Mouse (Mus musculus) heart, adult 2 months (tissue): ENCODE data around the gene Ror1. TPM values are rescaled to one million over a fixed set of nuclear protein-coding genes. Genes with fewer than 3 reads are reported as not detected.
A peak's percentile ranks its signal among the peaks of the same experiment; 100 is the strongest.

Experiments used
- DNase-seq, 2 experiments: peaks; one replicate each; pipeline ENCODE4 v3.0.0; 2021
- H3K27ac ChIP-seq: fragments of 200-600 bp; 2 replicates; pipeline ENCODE4 v1.8.1; 2022
- H3K27me3 ChIP-seq: fragments of 200-500 bp; 2 replicates; pipeline ENCODE4 v1.6.1; 2012; ENCODE audit warnings: mild to moderate bottlenecking, low read length, inconsistent platforms, mixed read lengths; ENCODE audit not compliant: control insufficient read depth, insufficient read depth
- H3K36me3 ChIP-seq: fragments of 200-500 bp; 2 replicates; pipeline ENCODE4 v1.6.1; 2012; ENCODE audit warnings: low read length, inconsistent platforms; ENCODE audit not compliant: control insufficient read depth, insufficient read depth
- H3K4me1 ChIP-seq: fragments of 200-500 bp; 2 replicates; pipeline ENCODE4 v1.6.1; 2011; ENCODE audit warnings: low read length; ENCODE audit not compliant: control insufficient read depth, insufficient read depth
- H3K4me3 ChIP-seq: fragments of 200-600 bp; 2 replicates; pipeline ENCODE4 v1.8.1; 2022
- H3K79me2 ChIP-seq: fragments of 200-500 bp; replicated peaks from 2 replicates; pipeline ENCODE4 v1.6.1; 2012; ENCODE audit warnings: mild to moderate bottlenecking, inconsistent platforms, low read length, moderate library complexity, mixed read lengths; ENCODE audit not compliant: control insufficient read depth, insufficient read depth
- H3K9ac ChIP-seq: fragments of 200-500 bp; 2 replicates; pipeline ENCODE4 v1.6.1; 2012; ENCODE audit warnings: low read depth, mild to moderate bottlenecking, control low read depth, inconsistent platforms, low read length, mixed read lengths
- CTCF ChIP-seq: fragments of 200-600 bp; IDR thresholded peaks from 2 replicates; pipeline ENCODE4 v1.8.1; 2022; ENCODE audit warnings: antibody characterized with exemption, mild to moderate bottlenecking, moderate library complexity
- EP300 ChIP-seq: fragments of 200-500 bp; IDR thresholded peaks from 2 replicates; pipeline ENCODE4 v1.6.1; 2011; ENCODE audit warnings: low read depth, low read length, control low read depth; ENCODE audit not compliant: insufficient read depth
- POLR2A ChIP-seq: fragments of 200-500 bp; IDR thresholded peaks from 2 replicates; pipeline ENCODE4 v1.6.1; 2011; ENCODE audit warnings: mild to moderate bottlenecking, low read depth, low read length, control low read depth; ENCODE audit not compliant: insufficient read depth
- WGBS: fragments of 180-500 bp; shearing (Covaris S2); methylation state at CpG from one replicate; pipeline ENCODE4 v1.1.7; 2018; 5-methylcytosine and 5-hydroxymethylcytosine counted together
- intact Hi-C: fragments of 180-260 bp; cut with DNase I; formaldehyde crosslinking; loops from one replicate; pipeline ENCODE4 v1.15.1; 2025
- polyA plus RNA-seq: library from polyadenylated mRNA; depleted of rRNA; stranded (reverse); fragments of >200 nt; gene quantifications from 2 replicates; pipeline ENCODE4 v1.2.3, GENCODE M21; 2012
- total RNA-seq, 2 experiments: library from RNA; stranded (reverse); gene quantifications; 2 replicates each; pipeline ENCODE4 v1.2.3; 2021

The Ror1 gene
- total and polyA plus RNA-seq, 3 experiments, result 2.3 to 5.0 (median 3.4) TPM

DNA sequence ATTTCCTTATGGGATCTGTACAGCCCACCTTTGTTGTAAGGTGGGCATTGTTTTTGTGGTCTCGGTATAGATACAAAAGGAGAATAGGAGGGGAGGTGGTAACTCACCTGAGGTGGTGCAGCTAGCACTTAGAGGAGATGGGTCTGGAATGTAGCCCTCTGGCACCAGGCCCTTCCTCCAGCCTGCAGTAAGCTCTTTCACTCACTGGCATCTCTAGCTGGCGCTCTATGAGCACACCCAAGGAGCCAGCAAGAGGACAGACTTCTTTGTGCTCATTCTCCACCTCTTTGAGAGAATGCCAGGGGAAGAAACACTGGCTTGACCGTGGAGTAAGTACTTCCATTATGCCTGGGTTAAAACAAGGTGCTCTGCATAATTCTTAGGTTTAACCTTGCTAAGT lies 36.7 kb downstream of the Ror1 start:
- H3K4me1 ChIP-seq, result peaks cover 6% of the 10 kb centered on the region
- intact Hi-C loops, result no loop called here
- H3K9ac ChIP-seq, result no peak overlapping the region
- no peak for TF ChIP-seq EP300
- TF ChIP-seq CTCF, result no peak
- TF ChIP-seq POLR2A, result no peak
- no peaks in the 10 kb centered on the region for H3K79me2 ChIP-seq
- WGBS, result 79% methylated on average over 3 of the region's 3 CpGs
- H3K27ac ChIP-seq, result no peak overlapping the region
- no peaks in the 10 kb centered on the region for H3K27me3 ChIP-seq
- H3K4me3 ChIP-seq, result no peak overlapping the region
- no peak for DNase-seq
- peaks cover 3% of the 10 kb centered on the region; the same call in 1 of the 2 replicates for H3K36me3 ChIP-seq

DNA sequence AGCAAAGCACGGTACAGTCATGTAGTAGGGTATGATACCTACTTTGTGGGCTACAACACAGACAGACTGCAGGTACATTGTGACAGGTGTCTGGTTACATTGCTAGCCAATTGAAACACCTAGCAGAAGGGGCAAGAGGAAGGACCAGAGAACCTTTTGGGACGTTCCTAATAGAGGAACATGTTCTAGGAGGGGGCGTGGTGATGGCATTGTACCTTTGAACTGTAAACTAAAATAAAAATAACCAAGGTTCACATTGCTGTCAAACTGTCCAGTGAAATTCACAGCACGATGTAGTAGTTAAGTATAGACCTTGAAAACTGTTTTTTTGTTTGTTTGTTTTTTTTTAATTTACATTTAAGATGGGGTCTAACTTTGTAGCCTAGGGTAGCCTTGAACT lies 40.5 kb downstream of the Ror1 start:
- DNase-seq, result no peak
- WGBS, result 65% methylated on average over 4 of the region's 4 CpGs
- Histone ChIP-seq H3K27me3 (no peaks in the 10 kb centered on the region), H3K27ac (no peak overlapping the region), H3K4me1 (peaks cover 2% of the 10 kb centered on the region; the same call in 1 of the 2 replicates), H3K79me2 (no peaks in the 10 kb centered on the region), H3K4me3 (no peak overlapping the region), H3K36me3 (no peaks in the 10 kb centered on the region; the same call in 1 of the 2 replicates), H3K9ac (no peak overlapping the region)
- TF ChIP-seq EP300, result no peak
- TF ChIP-seq POLR2A, result no peak
- no peak for TF ChIP-seq CTCF
- intact Hi-C loops, result no loop called here

DNA sequence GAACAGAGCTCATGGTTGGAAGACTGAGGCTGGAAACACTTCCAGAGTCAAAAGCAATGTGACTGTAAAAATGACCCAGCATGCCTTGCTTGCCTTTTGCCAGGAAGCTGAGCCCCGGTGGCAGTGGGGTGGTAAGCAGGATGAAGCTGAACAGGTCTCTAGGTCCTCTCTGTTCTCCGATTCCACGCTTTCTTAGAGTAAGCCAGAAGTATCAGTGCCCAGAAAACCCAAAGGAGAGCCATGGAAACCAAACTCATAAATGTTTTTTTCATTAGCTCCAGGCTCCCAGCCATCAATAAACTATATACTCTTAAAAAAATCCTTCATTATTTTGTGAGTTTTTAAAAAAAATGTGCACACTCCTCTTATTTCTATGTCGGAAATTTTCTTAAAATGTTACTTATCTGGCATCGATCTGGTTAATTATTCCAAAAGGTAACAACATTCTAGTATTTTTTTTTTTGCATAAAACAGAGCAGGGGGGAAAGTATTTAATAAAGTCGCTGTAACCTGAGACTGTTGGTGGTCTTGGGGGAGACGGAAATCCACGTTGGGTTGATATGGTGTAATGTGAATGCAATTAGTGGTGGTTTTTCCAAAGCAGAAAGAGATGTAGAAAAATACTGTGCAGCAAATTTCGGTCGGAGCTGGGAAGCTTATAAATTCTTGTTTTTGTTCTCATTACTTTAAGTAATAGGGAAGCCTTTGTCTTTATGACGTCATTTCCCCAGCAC lies 41.7 kb downstream of the Ror1 start:
- TF ChIP-seq POLR2A, result no peak
- TF ChIP-seq CTCF, result no peak
- TF ChIP-seq EP300, result no peak

DNA sequence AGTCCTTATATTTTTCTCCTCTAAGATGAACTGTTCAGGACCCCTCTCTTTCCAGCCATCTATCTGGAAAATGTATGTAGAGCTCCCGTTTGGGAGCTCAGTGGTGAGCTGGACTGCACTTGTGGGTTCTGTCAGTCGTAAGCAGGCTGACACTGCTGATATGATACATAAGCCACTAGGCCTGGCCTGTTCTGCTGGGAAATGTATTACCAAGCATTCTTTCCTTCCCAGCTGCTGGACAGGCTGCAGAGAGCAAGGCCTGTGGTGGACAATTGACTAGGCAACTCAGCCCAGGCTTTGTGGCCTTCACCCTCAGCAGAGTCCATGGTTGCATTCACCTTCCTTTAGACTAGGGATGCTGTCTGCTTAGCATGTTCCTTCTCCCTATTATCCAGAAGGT lies 46.0 kb downstream of the Ror1 start:
- WGBS, result 24% methylated on average over 2 of the region's 2 CpGs
- TF ChIP-seq EP300 (no peak), CTCF (no peak), POLR2A (no peak)
- Histone ChIP-seq H3K4me3 (no peak overlapping the region), H3K27me3 (no peaks in the 10 kb centered on the region), H3K9ac (no peak overlapping the region), H3K79me2 (no peaks in the 10 kb centered on the region), H3K4me1 (peaks cover 2% of the 10 kb centered on the region; the same call in 1 of the 2 replicates), H3K27ac (no peak overlapping the region), H3K36me3 (no peaks in the 10 kb centered on the region)
- DNase-seq, result no peak
- intact Hi-C loops, result loop anchor here (5.0 kb wide), 1 partner anchor 44 kb away; the partner anchor contains the start of gene Ror1

More for the DNA sequence above, 41.7 kb downstream of the Ror1 start:
- no peak for DNase-seq
- Histone ChIP-seq H3K27me3 (no peaks in the 10 kb centered on the region), H3K4me1 (peaks cover 3% of the 10 kb centered on the region; the same call in 1 of the 2 replicates), H3K79me2 (no peaks in the 10 kb centered on the region), H3K27ac (no peak overlapping the region), H3K4me3 (no peak overlapping the region), H3K9ac (no peak overlapping the region), H3K36me3 (no peaks in the 10 kb centered on the region; the same call in 1 of the 2 replicates)
- intact Hi-C loops, result no loop called here
- 91% methylated on average over 11 of the region's 11 CpGs for WGBS

DNA sequence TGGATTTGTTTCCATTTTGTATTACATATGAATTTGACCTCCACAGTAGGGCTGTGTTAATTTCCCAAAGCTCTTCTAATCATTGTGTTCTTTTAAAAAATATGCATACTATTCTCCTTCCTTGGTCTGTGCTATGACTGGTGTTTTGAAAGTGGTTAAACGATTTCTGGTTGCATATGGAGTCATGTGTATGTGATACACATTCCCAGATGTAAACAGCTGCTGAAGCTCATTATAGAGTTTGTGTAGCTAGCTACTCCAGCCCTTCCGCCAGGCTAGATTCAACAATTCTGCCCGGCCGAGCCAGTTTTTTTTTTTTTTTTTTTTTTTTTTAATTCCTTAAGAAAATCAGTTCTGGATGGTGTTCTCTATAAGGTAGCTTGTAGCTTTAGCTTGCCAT lies 49.2 kb downstream of the Ror1 start:
- Histone ChIP-seq H3K27me3 (no peaks in the 10 kb centered on the region), H3K27ac (no peak overlapping the region), H3K36me3 (no peaks in the 10 kb centered on the region), H3K79me2 (no peaks in the 10 kb centered on the region), H3K4me3 (no peak overlapping the region), H3K4me1 (peaks cover 2% of the 10 kb centered on the region; the same call in 1 of the 2 replicates), H3K9ac (no peak overlapping the region)
- intact Hi-C loops, result loop anchor here (5.0 kb wide), 1 partner anchor 47 kb away; the partner anchor contains the start of gene Ror1
- no peak for DNase-seq
- 74% methylated on average over 4 of the region's 4 CpGs for WGBS
- no peak for TF ChIP-seq POLR2A
- TF ChIP-seq CTCF, result no peak
- TF ChIP-seq EP300, result no peak

DNA sequence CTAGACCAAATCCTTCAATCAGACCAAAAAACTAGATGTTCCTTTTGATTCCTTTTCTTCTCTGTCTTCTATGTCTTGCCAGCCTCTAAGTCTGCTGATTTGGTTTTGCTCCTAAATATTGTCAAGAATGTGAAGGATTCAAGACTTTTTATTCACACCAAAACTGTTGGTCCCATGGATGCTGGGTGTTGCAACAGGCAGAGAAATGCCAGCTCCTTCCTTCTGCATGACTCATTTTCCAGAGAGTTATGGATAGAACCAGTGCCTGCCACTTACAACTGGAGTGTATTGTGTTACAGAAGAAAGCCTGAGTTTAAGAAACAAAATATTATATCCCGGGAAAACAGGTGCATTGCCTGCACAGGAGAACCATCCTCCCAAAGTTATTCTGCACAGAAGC lies 55.2 kb downstream of the Ror1 start:
- WGBS, result 87% methylated on average over 1 of the region's 1 CpGs
- Histone ChIP-seq H3K36me3 (no peaks in the 10 kb centered on the region), H3K79me2 (peaks cover 2% of the 10 kb centered on the region; the same call in 1 of the 2 replicates), H3K4me1 (peaks cover 1% of the 10 kb centered on the region; the same call in 1 of the 2 replicates), H3K4me3 (no peak overlapping the region), H3K9ac (no peak overlapping the region), H3K27me3 (no peaks in the 10 kb centered on the region), H3K27ac (no peak overlapping the region)
- TF ChIP-seq CTCF (no peak), POLR2A (no peak), EP300 (no peak)
- peak in 1 of 2 experiments; percentile 6 for DNase-seq
- intact Hi-C loops, result no loop called here
